Mouse (Mus musculus) spleen, postnatal 14 days (tissue): ENCODE measurements around the gene Pip4p1.

ENCODE experiments used
- DNase-seq, 2 experiments: peaks; one replicate each; pipeline ENCODE4 v3.0.0; 2021 to 2022; ENCODE audit warnings: low spot score in 2 of 2

Pip4p1 gene

DNA sequence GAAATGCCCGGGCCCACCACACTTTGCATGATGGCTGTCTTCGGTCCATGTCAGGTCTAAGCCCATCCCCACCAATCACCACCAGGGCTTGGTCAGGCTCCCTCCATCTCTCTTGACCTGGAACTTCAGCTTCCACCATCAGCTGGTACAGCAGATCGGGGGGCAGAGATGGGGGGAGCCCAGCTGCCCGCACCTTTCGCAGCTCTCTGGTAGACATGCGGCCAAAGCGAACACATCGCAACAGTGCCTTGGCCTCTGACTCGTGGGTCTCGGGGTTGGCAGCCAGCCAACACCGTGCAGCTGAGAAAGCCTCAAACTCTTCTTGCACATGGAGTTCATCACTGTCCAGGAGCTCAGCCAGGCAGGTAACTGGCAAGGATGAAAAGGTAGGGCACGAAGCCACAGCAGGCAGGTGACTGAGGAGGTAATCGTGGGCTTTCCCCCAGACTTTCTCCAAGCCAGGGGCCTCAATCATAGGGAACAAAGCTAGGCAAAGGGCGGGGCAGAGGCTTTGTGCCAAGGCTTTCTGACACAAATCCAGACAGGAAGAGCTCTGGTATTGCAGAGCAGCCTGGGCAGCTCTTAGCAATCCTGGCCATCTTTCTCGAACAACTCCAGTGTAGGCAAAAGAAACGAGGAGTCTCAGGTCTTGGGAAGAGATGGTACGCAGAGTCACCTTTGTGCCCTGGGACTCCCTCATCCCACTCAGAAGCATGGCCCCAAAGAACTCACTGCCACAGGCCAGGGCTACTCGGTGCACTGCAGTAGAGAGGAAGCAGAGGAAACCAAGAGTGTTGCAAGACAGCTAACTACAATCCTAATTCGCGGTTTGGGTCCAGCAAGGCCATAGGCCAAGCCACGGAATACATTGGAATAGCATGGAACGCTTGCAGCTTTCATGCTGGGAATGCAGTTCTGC, 37.9 kb downstream of the Pip4p1 start:
- no peak for DNase-seq

DNA sequence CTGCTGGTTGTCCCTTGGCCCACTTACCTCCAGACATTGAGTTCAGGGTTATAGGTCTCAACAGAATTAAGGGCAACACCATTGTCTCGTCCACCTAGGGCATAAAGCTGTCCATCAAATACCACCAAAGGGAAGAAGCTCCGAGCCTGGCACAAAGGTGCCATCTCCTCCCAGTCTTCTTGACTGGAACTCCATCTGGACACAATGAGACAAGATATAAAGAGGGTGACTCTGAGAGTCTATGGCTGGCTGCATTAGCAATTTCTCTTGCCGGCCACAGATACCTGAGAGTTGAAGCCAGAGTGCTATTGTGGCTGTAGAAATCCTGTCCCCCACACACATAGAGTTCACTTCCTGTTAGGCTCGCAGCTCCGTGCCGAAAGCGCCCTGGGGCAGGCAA, 38.6 kb downstream of the Pip4p1 start:
- no peak for DNase-seq

DNA sequence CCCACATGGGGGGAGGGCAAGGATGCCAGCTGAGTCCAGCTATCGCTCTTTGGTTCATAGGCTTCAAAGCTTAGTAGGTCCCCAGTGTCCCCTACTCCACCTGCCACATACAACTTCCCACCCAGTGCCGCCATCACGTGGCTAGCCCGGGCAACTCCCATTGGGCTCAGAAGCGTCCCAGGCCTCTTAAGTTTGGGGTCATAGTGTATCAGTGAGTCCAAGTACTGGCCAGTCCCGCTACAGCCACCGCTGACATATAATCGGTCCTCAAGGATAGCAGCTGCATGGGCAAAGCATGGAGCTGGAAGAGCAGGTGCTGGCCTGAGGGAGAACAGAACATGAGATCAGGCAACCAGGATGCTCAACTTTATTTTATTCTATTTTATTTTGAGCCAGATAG, 39.0 kb downstream of the Pip4p1 start:
- DNase-seq: no peak

DNA sequence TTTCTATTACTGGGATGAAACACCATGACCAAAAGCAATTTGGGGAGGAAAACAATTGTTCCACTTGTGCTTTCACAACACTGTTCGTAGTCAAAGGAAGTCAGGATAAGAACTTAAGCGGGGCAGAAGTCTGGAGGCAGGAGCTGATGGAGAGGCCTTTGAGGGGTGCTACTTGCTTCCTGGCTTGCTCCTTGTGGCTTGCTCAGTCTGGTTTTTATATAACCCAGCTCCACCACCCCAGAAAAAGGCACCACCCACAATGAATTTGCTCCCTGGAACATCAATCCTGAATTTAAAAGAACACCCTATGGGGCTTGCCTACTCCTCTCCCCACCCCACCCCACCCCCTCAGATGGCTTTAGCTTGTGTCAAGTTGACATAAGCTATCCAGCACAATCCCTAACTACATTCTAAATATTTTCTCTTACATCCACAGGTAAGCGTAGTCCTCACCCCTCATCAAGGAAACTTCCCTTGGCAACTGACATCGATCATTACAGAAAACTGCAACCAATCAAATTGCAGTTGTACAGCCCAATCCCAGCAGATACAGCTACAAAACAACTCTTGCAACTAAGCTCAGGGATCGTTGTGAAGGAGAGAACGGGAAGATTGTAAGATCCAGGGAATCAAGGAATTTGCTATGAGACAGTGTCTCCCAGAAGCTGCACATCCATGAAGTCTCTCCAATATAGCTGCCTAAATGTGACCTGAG, 54.3 kb downstream of the Pip4p1 start:
- no peak for DNase-seq
